Mouse (Mus musculus): ENCODE measurements around the gene Plekha5.

Plekha5 gene

DNA sequence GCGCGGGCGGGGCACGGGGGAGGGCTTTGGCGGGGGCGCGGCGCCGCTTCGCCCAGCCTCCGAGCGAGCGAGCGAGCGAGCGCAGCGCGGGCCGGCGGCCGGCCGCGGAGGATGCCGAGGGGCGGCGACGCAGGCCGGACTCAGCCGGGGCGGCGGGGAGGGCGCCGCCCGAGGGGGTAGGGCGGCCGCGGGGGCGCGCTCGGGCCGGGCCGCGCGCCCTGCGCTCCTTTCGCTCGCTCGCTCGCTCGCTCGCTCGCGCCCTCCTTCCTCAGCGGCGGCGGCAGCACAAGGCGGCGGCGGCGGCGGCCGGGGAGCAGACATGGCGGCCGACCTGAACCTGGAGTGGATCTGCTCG lies at the start of gene Plekha5:
Gene Plekha5, plus strand, starts transcription at position 209 of the 355 bp plus-strand sequence.
- CTCF ChIA-PET = interaction anchor here in 2 of 4 experiments (0.6 kb wide), 3 partner anchors 22 to 290 kb away, joined by 3 to 4 read pairs (median 4); no protein-coding TSS in a partner anchor
- POLR2A ChIA-PET = interaction anchor here in 3 of 4 experiments (0.6 to 1.6 kb wide), 8 partner anchors 9 to 309 kb away, joined by 3 to 6 read pairs (median 4); no protein-coding TSS in a partner anchor

DNA sequence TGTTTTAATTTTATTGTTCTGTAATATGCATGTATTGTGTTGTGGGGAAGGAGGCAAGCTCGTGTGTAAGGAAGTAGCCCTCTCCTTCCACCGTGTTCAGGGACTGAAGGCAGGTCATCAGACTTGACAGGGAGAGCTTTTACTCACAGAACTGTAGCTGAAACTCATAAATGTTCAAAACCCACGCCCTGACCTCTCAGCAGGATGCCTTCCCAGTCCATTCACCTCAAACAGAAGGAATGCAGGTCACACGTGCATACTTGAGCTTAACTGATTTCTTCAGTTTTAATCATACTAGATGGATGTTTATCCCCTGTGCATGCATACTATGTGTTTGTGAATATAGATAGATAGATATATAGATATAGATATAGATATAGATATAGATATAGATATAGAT lies 48.2 kb upstream of the Plekha5 start:
- ChIA-PET CTCF (no interaction called here), POLR2A (no interaction called here)

DNA sequence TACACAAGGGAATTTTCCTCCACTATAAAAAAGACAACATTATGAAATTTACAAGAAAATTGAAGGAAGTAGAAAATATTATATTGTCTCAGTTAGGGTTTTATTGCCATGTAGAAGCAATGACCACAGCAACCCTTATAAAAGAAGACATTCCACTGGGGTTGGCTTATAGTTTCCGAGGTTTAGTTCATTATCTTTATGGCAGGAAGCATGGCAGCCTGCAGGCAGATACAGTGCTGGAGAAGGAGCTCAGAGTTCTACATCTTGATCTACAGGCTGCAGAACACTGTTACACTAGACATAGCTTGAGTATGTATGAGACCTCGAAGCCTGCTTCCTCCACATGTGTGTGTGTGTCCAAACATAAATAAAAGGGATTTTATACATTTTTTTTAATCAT lies 43.3 kb upstream of the Plekha5 start:
- ChIA-PET POLR2A (no interaction called here), CTCF (no interaction called here)

DNA sequence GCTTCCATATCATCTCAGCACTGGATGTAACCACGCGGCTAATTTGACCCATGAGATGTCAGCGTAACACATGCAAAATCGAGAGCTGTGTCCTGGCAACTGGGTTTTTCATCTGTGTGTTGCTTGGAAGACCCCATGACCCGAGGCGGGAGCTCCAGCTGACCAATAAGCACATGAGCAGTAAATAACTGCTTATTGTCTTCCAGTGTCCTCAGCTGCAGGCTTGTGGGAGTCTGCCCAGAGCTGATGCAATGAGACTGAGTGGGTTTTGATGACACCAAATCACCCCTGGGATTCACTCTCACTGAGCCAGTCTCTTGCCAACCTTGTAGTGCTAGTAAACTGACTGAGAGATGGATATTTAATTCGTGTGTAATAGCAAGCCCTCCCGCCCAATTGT lies 42.7 kb upstream of the Plekha5 start:
- ChIA-PET CTCF (no interaction called here), POLR2A (no interaction called here)

DNA sequence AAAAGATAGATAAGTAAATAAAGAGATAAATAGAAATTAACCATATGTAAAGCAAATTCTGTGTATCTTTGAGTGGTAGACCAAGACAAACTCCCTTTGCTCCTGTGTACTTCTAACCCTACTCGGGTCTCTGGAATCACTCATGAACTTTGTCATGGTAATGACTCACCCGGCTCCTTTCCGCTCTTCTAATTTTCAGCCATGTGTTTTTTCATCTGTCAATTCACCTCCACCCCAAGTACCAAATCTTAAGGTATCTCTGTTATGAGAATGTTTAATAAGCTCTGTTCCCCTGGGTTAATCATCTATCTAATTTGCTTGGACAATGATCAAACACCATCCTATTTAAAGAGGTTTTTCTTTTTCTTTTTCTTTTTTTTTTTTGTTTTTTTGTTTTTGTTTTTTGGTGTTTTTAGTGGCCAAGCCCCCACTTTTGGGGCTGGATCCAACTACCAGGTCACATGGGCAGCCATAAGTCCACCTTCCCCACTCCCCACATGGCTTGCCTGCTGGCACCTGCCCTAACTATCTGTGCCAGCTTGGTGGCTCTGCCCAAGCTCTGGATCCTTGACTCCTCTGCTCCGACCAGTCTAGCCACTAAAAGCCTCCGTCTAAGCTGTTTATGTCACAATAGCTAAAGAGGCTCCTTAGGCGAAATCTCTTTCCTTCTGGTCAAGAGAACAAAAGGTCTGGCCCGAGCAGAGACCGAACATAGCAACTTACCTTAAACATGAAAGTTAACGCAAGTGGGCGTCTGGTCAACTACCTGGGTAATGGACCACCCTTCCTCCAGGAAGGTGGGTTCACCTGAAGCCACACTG lies 40.1 kb upstream of the Plekha5 start:
- ChIA-PET POLR2A (interaction anchor here in 1 of 4 experiments (1.2 to 1.6 kb wide), 2 partner anchors 9 to 102 kb away, joined by 4 read pairs; no protein-coding TSS in a partner anchor), CTCF (interaction anchor here in 1 of 4 experiments (0.6 kb wide), 1 partner anchor 83 kb away, joined by 4 read pairs; no protein-coding TSS in a partner anchor)

DNA sequence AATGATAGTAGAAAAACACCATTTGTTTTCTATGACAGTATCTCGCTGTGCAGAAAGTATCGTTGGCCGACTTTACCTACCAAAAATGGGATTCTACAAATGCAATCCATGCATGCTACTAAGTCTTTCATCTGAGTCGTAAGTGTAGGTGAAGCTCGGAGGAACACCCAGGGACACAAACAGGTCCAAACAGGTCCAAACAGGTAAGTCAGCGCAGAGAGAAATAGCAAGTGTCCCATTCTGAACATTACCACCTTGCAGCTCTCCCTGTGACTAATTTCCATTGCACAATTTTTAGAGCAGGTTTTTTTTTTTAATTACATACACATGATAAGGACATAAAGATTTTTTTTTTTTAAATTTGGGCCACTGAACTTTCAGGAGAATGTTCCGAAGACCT lies 27.2 kb upstream of the Plekha5 start:
- CTCF ChIA-PET = no interaction called here
- POLR2A ChIA-PET = interaction anchor here in 1 of 4 experiments (1.3 kb wide), 1 partner anchor 10 kb away, joined by 4 read pairs; no protein-coding TSS in a partner anchor

DNA sequence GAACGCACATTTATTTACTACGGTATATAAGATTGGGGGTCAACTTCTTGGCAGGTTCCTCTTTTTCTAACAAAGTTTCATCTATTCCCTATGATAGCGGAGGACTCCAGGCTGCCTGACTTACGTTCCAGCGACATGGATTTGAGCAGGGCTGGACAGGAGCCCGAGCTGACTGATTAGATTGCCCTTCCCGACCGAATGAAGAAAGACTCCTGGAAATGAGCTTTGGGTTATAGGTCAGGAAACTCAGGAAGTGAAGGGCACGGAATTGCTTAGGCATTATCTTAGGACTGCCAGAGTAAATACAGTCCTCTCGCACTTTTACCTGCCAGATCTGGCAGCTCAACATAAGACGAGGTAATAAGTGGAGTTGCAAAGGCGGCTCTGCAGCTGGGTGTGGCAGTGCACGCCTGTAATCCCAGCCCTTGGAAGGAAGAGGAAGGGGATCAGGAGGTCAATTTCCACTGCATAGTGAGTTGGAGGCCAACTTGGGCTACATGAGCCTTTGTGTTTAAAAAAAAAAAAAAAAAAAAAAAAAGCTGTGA lies 21.0 kb upstream of the Plekha5 start:
- ChIA-PET POLR2A (interaction anchor here in 2 of 4 experiments (0.7 to 1.1 kb wide), 5 partner anchors 12 to 103 kb away, joined by 3 to 7 read pairs (median 3); no protein-coding TSS in a partner anchor), CTCF (no interaction called here)

DNA sequence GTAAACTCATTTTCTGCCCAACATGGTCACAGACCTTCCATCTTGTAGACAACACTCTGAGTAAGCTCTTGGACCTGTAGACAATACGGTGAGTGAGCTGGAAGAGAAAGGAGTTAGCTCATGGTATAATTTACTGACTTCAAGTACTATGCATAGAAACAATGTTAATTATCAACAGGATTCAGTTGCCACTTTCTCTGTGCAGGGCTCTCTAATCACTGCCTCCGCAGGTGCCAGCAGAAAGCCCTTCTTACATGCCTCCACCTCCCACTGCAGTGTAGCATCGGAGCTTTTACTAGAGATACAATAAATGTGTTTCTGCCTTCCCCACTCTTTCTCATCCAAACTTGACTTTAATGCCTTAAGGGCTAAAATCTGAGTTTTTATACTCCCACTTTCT lies 11.9 kb upstream of the Plekha5 start:
- ChIA-PET POLR2A (interaction anchor here in 1 of 4 experiments (1.1 kb wide), 1 partner anchor 13 kb away, joined by 3 read pairs; no protein-coding TSS in a partner anchor), CTCF (interaction anchor here in 1 of 4 experiments (0.6 kb wide), 1 partner anchor 154 kb away, joined by 3 read pairs; no protein-coding TSS in a partner anchor)

DNA sequence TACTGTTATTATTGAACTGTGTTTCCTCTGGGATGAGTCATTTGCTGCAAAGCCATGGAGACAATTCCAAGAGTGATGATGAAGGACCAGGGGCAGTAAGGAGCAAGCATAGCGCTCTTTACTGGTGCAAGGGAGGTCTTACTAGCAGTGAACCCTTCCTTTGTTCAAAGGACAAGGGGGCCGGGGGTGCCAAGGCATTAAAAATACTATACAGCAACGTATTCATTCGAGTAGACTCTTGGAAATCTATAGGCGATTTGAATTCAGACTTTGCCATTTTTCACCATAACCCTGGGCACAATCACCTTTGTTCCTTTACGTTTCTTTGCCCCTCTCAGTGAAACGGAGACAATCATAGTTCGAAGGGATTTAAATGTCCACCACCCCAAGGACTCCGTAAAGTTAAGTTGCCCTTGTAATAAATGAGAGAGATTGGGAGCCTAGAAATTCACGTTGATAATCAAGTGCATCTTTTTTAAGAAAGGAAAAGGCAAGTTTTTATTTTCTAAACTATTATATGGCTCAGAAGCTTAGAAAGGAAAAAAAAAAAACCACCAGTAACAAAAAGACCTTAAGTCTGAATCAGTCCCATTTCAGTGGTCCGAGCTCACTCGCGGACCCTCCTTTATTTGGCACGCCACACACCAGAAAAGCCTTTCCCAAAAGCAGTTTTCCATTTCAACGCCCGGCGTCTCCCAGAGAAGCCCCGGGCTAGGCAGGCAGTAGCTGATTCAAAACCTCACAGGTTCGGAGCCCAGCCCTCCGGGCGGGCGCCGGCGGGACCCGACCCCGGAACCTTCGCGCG lies 611 bp upstream of the Plekha5 start:
- CTCF ChIA-PET = interaction anchor here in 2 of 4 experiments (0.6 kb wide), 4 partner anchors 23 to 1934 kb away, joined by 3 to 4 read pairs (median 4); no protein-coding TSS in a partner anchor
- POLR2A ChIA-PET = interaction anchor here in 3 of 4 experiments (0.6 to 1.6 kb wide), 9 partner anchors 9 to 309 kb away, joined by 3 to 6 read pairs (median 4); no protein-coding TSS in a partner anchor

DNA sequence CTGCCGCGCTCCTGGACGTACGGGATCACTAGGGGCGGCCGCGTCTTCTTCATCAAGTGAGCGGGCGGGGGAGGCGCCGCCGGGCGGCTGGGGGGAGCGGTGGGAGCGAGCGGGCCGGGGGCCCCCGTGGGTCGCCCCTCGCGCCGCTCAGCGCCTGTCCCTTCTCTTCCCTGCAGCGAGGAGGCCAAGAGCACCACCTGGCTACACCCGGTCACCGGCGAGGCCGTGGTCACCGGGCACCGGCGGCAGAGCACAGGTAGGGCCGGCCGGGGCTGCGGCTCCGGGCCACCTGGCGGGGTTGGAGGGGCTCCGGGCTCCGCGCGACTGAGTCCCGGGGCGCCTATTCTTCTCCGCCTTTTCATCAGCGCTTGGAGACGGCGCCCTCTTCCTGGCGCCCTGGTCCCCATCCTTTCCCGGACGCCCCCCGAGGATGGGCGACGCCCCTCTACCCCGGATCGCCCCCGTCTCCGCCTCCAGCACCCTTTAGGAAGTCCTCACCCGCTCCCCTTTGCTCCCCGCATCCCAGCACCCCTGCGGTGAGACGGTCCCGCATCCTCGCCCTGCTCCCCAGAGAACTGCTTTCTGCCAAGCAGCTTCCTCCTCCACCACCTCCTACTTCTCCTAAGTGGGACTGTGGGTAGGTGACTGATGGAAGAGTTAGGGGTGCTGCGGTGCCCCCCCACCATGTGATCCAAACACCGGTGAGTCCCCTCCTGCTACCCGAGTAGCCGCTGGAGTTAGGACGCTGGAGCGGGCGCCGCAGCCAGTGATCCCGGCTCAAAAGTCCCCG lies 542 bp downstream of the Plekha5 start:
- ChIA-PET POLR2A (interaction anchor here in 3 of 4 experiments (0.7 to 2.3 kb wide), 16 partner anchors 10 to 231 kb away, joined by 3 to 8 read pairs (median 3); no protein-coding TSS in a partner anchor), CTCF (interaction anchor here in 3 of 4 experiments (0.6 to 1.6 kb wide), 5 partner anchors 8 to 90 kb away, joined by 3 to 4 read pairs (median 3); no protein-coding TSS in a partner anchor)

DNA sequence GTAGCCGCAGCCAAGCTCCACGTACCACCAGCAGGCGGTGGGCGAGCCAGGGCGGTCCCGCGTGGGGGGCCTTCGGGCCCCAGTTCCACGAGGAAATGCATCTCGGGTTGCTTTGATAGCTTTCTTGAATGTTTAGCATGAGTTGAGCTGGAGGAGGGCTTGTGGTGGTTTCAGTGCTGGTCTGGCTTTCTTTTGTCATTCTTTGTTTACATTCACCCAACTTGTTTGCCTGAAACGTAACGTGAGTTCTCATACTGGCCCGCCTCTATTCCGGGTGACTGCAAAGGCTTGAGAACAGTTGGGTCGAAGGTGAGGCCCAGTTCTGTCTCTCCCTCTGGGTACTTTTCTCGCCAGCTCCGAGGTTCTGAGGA lies 1.1 kb downstream of the Plekha5 start:
- POLR2A ChIA-PET = interaction anchor here in 2 of 4 experiments (0.6 to 2.3 kb wide), 11 partner anchors 11 to 345 kb away, joined by 3 to 8 read pairs (median 3); no protein-coding TSS in a partner anchor
- CTCF ChIA-PET = interaction anchor here in 3 of 4 experiments (0.6 to 1.6 kb wide), 4 partner anchors 8 to 89 kb away, joined by 3 to 4 read pairs (median 3); no protein-coding TSS in a partner anchor

DNA sequence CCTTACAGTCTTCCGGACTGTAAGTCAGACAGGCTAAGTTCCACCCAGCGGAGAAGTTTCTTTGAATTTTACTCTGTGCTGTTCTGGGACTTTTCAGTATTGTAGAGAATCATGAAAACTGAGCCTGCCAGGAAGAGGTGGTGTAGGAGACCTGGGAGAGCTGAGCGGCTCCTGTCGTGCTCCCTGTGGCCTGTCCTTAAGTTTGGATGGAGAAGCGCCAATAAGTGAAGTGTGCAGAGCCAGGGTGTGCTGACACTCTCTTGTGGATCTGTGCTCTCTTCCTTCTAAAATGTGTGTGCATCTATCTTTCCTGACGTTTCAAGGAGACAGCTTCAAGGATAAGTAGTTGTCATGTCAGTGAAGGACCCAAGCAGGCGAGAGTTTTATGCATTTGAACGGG lies 5.4 kb downstream of the Plekha5 start:
- CTCF ChIA-PET = interaction anchor here (0.6 to 1.9 kb wide), 9 partner anchors 14 to 649 kb away, joined by 3 to 8 read pairs (median 4); no protein-coding TSS in a partner anchor
- POLR2A ChIA-PET = interaction anchor here (0.5 to 3.5 kb wide), 9 partner anchors 9 to 263 kb away, joined by 3 to 21 read pairs (median 5); no protein-coding TSS in a partner anchor

DNA sequence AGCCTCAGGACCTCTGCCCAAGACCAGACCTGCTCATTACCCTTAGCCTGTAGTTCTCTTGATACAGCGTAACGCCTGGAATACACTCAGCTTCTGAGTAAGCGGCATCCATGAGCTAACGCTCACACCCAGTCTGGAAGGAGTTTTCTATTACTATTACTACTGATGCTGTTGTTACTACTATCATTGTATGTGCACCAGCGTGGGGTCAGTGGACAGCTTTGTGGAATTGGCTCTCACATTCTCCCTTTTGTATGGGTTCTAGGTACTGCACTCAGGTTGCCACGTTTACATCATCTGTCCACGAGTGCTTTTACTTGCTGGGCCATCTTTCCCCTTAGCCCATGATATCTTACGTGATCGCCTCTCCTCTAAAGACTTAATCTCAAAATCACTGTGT lies 8.5 kb downstream of the Plekha5 start:
- ChIA-PET CTCF (interaction anchor here in 1 of 4 experiments (1.3 kb wide), 1 partner anchor 10 kb away, joined by 3 read pairs; no protein-coding TSS in a partner anchor), POLR2A (interaction anchor here in 1 of 4 experiments (0.5 kb wide), 1 partner anchor 29 kb away, joined by 7 read pairs; no protein-coding TSS in a partner anchor)

DNA sequence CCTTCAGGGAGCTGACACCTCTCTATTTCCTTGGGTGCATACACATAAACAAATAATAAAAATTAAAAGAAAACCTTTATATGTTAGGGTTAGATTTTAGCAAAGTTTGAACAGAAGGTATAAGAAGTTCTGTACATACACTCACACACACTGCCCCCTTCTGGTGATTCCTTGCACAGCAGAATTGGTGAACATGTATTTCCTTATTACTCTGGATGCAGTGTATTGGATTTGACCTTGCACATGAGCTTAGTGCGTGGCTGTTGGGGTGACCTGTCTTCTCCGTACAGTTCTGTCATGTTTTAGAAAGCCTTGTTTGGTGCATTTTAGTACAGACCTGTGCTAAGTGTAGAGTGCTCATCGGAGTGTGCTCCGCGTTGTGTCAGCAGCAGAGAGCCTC lies 19.5 kb downstream of the Plekha5 start:
- CTCF ChIA-PET = interaction anchor here (0.6 to 2.2 kb wide), 16 partner anchors 8 to 405 kb away, joined by 3 to 8 read pairs (median 3); no protein-coding TSS in a partner anchor
- POLR2A ChIA-PET = interaction anchor here in 2 of 4 experiments (0.5 to 1.9 kb wide), 7 partner anchors 9 to 1240 kb away, joined by 3 to 13 read pairs (median 4); no protein-coding TSS in a partner anchor

DNA sequence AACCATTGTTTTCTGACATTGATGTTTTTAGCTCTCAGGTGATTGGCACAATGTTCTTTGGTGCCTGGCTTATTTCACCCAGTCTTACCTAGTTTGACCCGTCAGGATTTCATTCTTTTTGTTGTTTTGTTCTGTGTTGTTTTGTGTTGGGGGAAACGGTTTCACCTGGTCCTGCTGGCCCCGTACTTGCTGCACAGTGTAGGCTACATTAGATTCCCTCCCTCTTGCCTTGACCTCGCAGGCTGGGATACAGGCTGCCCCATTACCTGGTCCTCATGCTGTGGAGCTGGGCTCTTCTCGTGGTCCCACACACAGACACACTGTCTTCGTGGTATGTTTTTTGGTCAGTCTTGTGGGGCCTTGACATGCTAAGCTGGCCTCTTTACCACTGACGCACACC lies 20.3 kb downstream of the Plekha5 start:
- CTCF ChIA-PET = interaction anchor here (0.5 to 2.2 kb wide), 8 partner anchors 7 to 328 kb away, joined by 4 to 10 read pairs (median 6); no protein-coding TSS in a partner anchor
- POLR2A ChIA-PET = interaction anchor here in 3 of 4 experiments (0.6 to 1.6 kb wide), 6 partner anchors 9 to 281 kb away, joined by 3 to 9 read pairs (median 4); no protein-coding TSS in a partner anchor

DNA sequence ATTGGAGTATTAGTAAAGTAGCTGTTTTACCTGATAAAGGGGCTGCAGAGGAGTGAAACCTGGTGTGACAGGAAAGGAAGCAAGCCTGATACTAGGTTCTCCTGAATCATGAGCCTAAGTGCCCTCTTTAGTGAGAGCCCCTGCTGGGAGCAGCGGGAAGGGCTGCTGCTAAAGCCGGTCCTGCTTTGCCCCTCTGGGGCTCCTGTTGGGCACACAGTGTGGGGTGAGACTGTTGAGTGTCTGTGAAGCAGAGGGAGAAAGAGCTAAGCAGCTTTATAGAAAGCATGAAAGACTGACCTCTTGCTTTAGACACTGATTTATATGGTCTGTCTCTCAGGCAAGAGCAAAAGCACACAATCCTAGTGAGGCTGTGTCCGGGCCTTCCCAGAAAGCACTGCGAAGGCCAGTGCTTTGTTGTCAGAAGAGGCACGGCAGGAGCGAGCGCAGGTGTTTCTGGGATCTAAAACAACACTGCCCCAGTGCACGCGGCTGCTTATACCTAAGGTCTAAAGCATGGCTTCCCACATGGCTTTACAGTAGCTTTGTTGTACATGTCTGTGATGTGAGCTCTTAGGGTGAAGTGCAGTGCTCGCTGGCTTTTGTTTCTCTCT lies 21.1 kb downstream of the Plekha5 start:
- CTCF ChIA-PET = interaction anchor here in 3 of 4 experiments (0.5 to 1.5 kb wide), 5 partner anchors 16 to 329 kb away, joined by 3 to 6 read pairs (median 4); no protein-coding TSS in a partner anchor
- POLR2A ChIA-PET = interaction anchor here in 2 of 4 experiments (0.6 to 1.6 kb wide), 5 partner anchors 9 to 401 kb away, joined by 3 to 9 read pairs (median 3); no protein-coding TSS in a partner anchor
